Mouse (Mus musculus) G1E (cell line): ENCODE measurements at regions not wholly inside any gene's neighbourhood (a gene's known extent, or its start where the extent isn't known, plus 50 kb on each side); places are given as distances from the start of the nearest gene placed in this dataset.

Experiments used
- ATAC-seq: 2 replicates; pipeline ENCODE4 v1.8.0; 2016; ENCODE audit warnings: mild to moderate bottlenecking; ENCODE audit not compliant: insufficient number of reproducible peaks, poor library complexity, low FRiP score, severe bottlenecking; ENCODE audit errors: extremely low read depth
- DNase-seq: peaks from one replicate; pipeline ENCODE4 v3.0.0; 2012; ENCODE audit warnings: low spot score
- H3K27me3 ChIP-seq: 2 replicates; pipeline ENCODE4 v1.6.1; 2012; ENCODE audit warnings: mild to moderate bottlenecking, low read length, inconsistent platforms; ENCODE audit not compliant: insufficient read depth
- H3K36me3 ChIP-seq: replicated peaks from 2 replicates; pipeline ENCODE3; 2012; ENCODE audit warnings: mild to moderate bottlenecking, inconsistent platforms
- H3K4me1 ChIP-seq: 2 replicates; pipeline ENCODE4 v1.6.1; 2012; ENCODE audit warnings: low read depth, low read length, inconsistent platforms, mixed read lengths; ENCODE audit not compliant: insufficient read depth
- H3K4me3 ChIP-seq: 2 replicates; pipeline ENCODE4 v1.5.1; 2012; ENCODE audit warnings: low read depth, mild to moderate bottlenecking, inconsistent platforms, low read length, moderate library complexity, mixed read lengths
- H3K9me3 ChIP-seq: replicated peaks from 2 replicates; pipeline ENCODE4 v1.6.1; 2012; ENCODE audit warnings: inconsistent platforms
- CTCF ChIP-seq: IDR thresholded peaks from 2 replicates; pipeline ENCODE4 v1.5.1; 2012; ENCODE audit warnings: low read depth, low read length, inconsistent platforms, mixed read lengths
- GATA1 ChIP-seq: IDR thresholded peaks from 2 replicates; pipeline ENCODE4 v1.6.1; 2012; ENCODE audit warnings: borderline replicate concordance, low read length, inconsistent platforms, mixed read lengths
- GATA2 ChIP-seq: IDR thresholded peaks from 2 replicates; pipeline ENCODE4 v1.6.1; 2012; ENCODE audit warnings: low read depth, low read length, inconsistent platforms, borderline replicate concordance
- POLR2AphosphoS5 ChIP-seq: IDR thresholded peaks from 2 replicates; pipeline ENCODE4 v1.6.1; 2012; ENCODE audit warnings: low read depth, low read length, inconsistent platforms; ENCODE audit not compliant: insufficient replicate concordance
- TAL1 ChIP-seq: conservative IDR thresholded peaks from 2 replicates; pipeline ENCODE4 v1.6.1; 2012; ENCODE audit warnings: low read depth, low read length, inconsistent platforms, mixed read lengths

DNA sequence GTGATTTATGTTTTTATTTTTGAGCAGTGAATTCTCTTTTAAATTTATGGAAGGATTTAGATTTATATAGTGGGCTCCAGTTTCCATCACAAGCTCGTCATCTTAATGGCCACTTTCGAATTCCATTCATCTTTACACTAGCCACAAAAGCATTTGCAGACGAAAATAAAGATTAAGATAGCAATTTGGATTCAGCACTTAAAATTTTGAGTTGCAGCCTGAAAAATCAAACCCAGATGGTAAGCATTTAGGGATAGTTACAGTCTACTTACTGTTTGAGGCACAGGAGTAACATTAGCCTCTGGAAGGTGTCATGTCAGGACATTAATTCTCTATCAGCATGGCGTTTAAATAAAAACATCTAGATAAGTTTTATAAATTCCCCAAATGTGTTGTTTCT lies 423.2 kb downstream of the Etnk1 start:
- H3K27me3 ChIP-seq: no peaks in the 10 kb centered on the region
- TF ChIP-seq GATA1 (no peak), TAL1 (no peak), POLR2AphosphoS5 (no peak), GATA2 (no peak), CTCF (no peak)
- no peaks in the 10 kb centered on the region for H3K4me1 ChIP-seq
- ATAC-seq (no peak), DNase-seq (no peak)
- H3K4me3 ChIP-seq: no peak overlapping the region
- no peaks in the 10 kb centered on the region for H3K36me3 ChIP-seq
- H3K9me3 ChIP-seq: peaks cover 42% of the 10 kb centered on the region

DNA sequence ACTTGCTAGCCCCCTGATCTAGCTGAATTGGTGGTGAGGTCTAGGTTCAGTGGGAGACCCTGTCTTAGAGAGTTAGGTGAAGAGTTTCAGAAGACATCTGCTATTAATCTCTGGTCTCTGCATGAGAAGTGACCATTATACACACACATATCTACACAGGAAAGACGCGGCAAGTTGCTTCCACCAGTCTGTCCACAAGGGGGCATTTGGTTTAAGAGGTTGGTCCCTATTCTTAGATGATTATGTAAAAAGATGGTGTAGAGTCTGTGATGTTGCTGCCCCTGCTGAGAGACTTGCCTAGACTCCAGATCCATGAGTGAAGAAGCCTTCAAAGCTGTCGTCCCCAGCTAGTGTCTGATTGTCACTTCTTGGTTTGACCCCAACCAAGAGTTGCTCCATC lies 425.5 kb downstream of the Etnk1 start:
- DNase-seq: no peak
- no peak overlapping the region for H3K4me3 ChIP-seq

DNA sequence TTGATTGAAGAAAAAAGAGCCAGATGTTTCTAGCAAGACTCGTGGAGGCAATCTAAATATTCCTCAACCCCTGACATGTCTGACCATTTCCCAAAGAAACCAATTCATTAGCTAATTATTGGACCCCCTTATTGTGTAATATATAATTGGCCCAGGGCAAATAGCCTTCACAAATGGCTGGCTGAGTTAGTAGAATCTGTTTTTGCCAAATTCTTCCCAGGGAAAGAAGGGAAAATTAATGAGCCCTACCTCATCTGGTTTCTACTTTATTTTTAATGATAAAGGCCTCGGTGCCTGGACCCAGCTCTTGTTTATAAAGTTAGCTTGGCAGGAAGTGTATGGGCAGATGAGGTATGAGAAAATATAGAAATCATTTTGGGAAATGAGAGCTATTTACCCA lies 428.5 kb downstream of the Etnk1 start:
- no peak overlapping the region for H3K4me3 ChIP-seq
- DNase-seq: no peak
- TF ChIP-seq POLR2AphosphoS5: no peak
- TF ChIP-seq GATA2: no peak
- no peak for TF ChIP-seq GATA1
- no peak for TF ChIP-seq TAL1
- TF ChIP-seq CTCF: no peak
- H3K4me1 ChIP-seq: no peaks in the 10 kb centered on the region
- no peaks in the 10 kb centered on the region for H3K36me3 ChIP-seq
- no peak for ATAC-seq
- H3K27me3 ChIP-seq: no peaks in the 10 kb centered on the region
- H3K9me3 ChIP-seq: peaks cover 47% of the 10 kb centered on the region

More for the DNA sequence above, 425.5 kb downstream of the Etnk1 start:
- TF ChIP-seq TAL1: no peak
- no peak for TF ChIP-seq CTCF
- TF ChIP-seq GATA1: no peak
- no peak for TF ChIP-seq GATA2
- no peak for TF ChIP-seq POLR2AphosphoS5
- Histone ChIP-seq H3K27me3 (no peaks in the 10 kb centered on the region), H3K4me1 (no peaks in the 10 kb centered on the region), H3K9me3 (peaks cover 53% of the 10 kb centered on the region), H3K36me3 (no peaks in the 10 kb centered on the region)
- no peak for ATAC-seq

DNA sequence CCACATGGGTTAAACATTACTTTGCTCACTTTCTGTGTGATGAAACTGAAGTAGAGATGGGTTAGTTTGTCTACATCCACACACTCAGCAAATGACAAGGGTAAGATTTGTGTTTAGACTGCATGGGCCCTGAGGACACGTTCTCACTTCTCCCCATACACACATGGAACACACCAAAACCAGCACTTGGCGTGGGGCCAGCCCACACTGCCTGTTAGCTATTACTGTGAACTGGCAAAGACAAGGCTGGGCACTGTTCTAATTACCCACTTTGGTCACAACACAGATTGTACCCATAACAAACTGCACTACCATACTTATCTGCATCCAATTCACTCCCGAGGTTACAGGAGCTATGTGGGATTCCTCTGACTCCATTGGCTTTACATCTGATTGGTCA lies 430.4 kb downstream of the Etnk1 start:
- DNase-seq (no peak), ATAC-seq (no peak)
- Histone ChIP-seq H3K36me3 (no peaks in the 10 kb centered on the region), H3K9me3 (peaks cover 40% of the 10 kb centered on the region), H3K4me1 (no peaks in the 10 kb centered on the region), H3K27me3 (no peaks in the 10 kb centered on the region), H3K4me3 (no peak overlapping the region)
- no peak for TF ChIP-seq POLR2AphosphoS5
- no peak for TF ChIP-seq GATA1
- TF ChIP-seq TAL1: no peak
- TF ChIP-seq CTCF: no peak
- no peak for TF ChIP-seq GATA2

DNA sequence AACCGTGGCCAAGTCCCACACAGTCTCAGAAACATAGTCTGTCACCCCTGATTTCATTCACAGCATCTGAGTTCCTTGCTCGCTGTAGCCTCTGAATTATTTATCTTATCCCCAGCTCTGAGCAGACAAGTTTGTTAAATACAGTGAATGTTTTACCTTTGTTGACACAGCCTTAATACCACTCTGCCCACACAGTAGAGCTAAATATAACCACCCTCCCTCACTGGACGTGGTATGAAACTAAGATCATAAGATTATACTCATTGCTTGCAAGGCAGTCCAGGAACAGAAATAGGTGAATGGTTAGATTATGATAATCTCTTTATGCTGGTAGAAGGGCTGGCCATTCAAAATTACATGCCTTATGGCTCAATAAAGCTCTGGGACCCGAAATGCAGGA lies 431.9 kb downstream of the Etnk1 start:
- Histone ChIP-seq H3K36me3 (no peaks in the 10 kb centered on the region), H3K4me1 (no peaks in the 10 kb centered on the region), H3K27me3 (no peaks in the 10 kb centered on the region), H3K4me3 (no peak overlapping the region), H3K9me3 (peaks cover 43% of the 10 kb centered on the region)
- ATAC-seq (no peak), DNase-seq (no peak)
- TF ChIP-seq GATA1 (no peak), CTCF (no peak)

DNA sequence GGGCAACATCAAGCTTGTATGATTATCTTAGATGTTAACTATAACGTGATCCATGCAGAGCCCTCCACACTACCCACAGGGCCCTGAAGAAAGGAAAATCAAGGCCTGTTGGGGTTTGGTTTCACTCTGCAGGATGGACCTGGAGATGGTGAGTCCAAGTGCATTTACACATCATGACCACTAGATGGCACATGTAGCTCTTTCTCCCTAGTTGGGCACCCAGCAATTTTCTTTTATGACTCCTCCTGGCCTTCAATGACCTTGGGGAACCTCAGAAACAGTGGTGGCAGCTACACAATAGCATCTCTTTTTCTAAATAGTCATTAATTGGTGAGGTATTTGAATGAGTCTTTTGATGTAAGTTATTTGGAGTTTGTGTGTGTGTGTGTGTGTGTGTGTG lies 442.1 kb downstream of the Etnk1 start:
- DNase-seq (no peak), ATAC-seq (no peak)
- H3K27me3 ChIP-seq: no peaks in the 10 kb centered on the region
- no peak overlapping the region for H3K4me3 ChIP-seq
- H3K9me3 ChIP-seq: peaks cover 71% of the 10 kb centered on the region
- H3K36me3 ChIP-seq: no peaks in the 10 kb centered on the region
- no peaks in the 10 kb centered on the region for H3K4me1 ChIP-seq
- TF ChIP-seq TAL1 (no peak), CTCF (peak; percentile 24; the same call in 1 of the 2 replicates)

DNA sequence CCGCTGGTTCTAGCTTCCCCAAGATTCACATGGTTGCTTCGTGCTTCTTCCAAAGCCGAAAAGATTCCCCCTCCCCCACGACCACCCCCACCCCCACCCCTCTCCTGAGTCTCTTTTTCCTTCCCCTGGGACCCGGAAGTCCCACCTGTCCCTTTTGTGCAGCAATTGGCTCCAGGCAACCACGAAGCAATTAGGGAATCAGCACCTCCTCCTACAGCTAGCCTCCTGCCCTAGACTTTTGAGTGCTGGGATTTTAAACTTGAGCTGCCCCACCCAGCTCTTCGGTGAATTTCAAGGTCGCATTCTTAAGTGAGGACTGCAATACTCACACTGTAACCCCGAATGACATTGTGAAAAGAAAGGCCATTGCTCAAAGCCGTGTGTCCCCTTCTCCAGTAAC lies 445.9 kb downstream of the Etnk1 start:
- DNase-seq (no peak), ATAC-seq (no peak)
- Histone ChIP-seq H3K27me3 (no peaks in the 10 kb centered on the region), H3K36me3 (no peaks in the 10 kb centered on the region), H3K9me3 (peaks cover 84% of the 10 kb centered on the region), H3K4me1 (no peaks in the 10 kb centered on the region), H3K4me3 (no peak overlapping the region)
- TF ChIP-seq CTCF: no peak
- TF ChIP-seq GATA1: no peak
- TF ChIP-seq POLR2AphosphoS5: no peak
- no peak for TF ChIP-seq TAL1
- no peak for TF ChIP-seq GATA2
